Mouse (Mus musculus): ENCODE measurements at regions not wholly inside any gene's neighbourhood (a gene's known extent, or its start where the extent isn't known, plus 50 kb on each side); places are given as distances from the start of the nearest gene placed in this dataset.

- Histone ChIP-seq H3K4me2 (ENCODE audit: low read length) (no peak overlapping the region), H3K27me3 (replicated peaks; ENCODE audit: control insufficient read depth, insufficient read depth, low read length) (no peaks in the 10 kb centered on the region), H3K9ac (ENCODE audit: low read length) (no peak overlapping the region), H3K36me3 (ENCODE audit: control insufficient read depth, insufficient read depth, low read length) (no peaks in the 10 kb centered on the region), H3K4me3 (ENCODE audit: low read depth, low read length) (no peak overlapping the region), H3K27ac (ENCODE audit: low read depth, low read length) (no peak overlapping the region), H3K9me3 (replicated peaks; ENCODE audit: control insufficient read depth, low read length) (no peaks in the 10 kb centered on the region), H3K4me1 (ENCODE audit: control insufficient read depth, insufficient read depth, low read length) (peaks cover 6% of the 10 kb centered on the region)
- ATAC-seq (no peak), DNase-seq (ENCODE audit: low spot score) (peak; percentile 71)
- WGBS: 17% methylated on average over 11 of the region's 11 CpGs
These were observed 67.7 kb upstream of the Kcnma1 start for GRCm38 (mm10) chr14:24081911-24082558.

GRCm38 (mm10) chr14:24068693-24069092, 54.4 kb upstream of the Kcnma1 start:
- no peak overlapping the region for H3K4me3 ChIP-seq (ENCODE audit: low read depth, low read length)
- no peaks in the 10 kb centered on the region for H3K9me3 ChIP-seq (replicated peaks; ENCODE audit: control insufficient read depth, low read length)
- 56% methylated on average over 4 of the region's 4 CpGs for WGBS
- DNase-seq (ENCODE audit: low spot score) (peak; percentile 33), ATAC-seq (no peak)
- H3K36me3 ChIP-seq (ENCODE audit: control insufficient read depth, insufficient read depth, low read length): no peaks in the 10 kb centered on the region
- no peak overlapping the region for H3K4me2 ChIP-seq (ENCODE audit: low read length)
- no peak overlapping the region for H3K27ac ChIP-seq (ENCODE audit: low read depth, low read length)
- H3K27me3 ChIP-seq (replicated peaks; ENCODE audit: control insufficient read depth, insufficient read depth, low read length): no peaks in the 10 kb centered on the region
- H3K9ac ChIP-seq (ENCODE audit: low read length): no peak overlapping the region
- no peaks in the 10 kb centered on the region for H3K4me1 ChIP-seq (ENCODE audit: control insufficient read depth, insufficient read depth, low read length)

GRCm38 (mm10) chr14:24067657-24068056, 53.4 kb upstream of the Kcnma1 start:
- ATAC-seq (no peak), DNase-seq (ENCODE audit: low spot score) (peak; percentile 73)
- no peaks in the 10 kb centered on the region for H3K36me3 ChIP-seq (ENCODE audit: control insufficient read depth, insufficient read depth, low read length)
- H3K4me3 ChIP-seq (ENCODE audit: low read depth, low read length): no peak overlapping the region
- no peaks in the 10 kb centered on the region for H3K9me3 ChIP-seq (replicated peaks; ENCODE audit: control insufficient read depth, low read length)
- no peaks in the 10 kb centered on the region for H3K4me1 ChIP-seq (ENCODE audit: control insufficient read depth, insufficient read depth, low read length)
- no peak overlapping the region for H3K27ac ChIP-seq (ENCODE audit: low read depth, low read length)
- WGBS: 39% methylated on average over 6 of the region's 6 CpGs
- no peak overlapping the region for H3K9ac ChIP-seq (ENCODE audit: low read length)
- H3K4me2 ChIP-seq (ENCODE audit: low read length): no peak overlapping the region
- H3K27me3 ChIP-seq (replicated peaks; ENCODE audit: control insufficient read depth, insufficient read depth, low read length): no peaks in the 10 kb centered on the region

- Histone ChIP-seq H3K27ac (ENCODE audit: low read depth, low read length) (peak overlapping the region; percentile 39; the same call in 1 of the 2 replicates), H3K36me3 (ENCODE audit: control insufficient read depth, insufficient read depth, low read length) (no peaks in the 10 kb centered on the region), H3K4me2 (ENCODE audit: low read length) (no peak overlapping the region), H3K27me3 (replicated peaks; ENCODE audit: control insufficient read depth, insufficient read depth, low read length) (no peaks in the 10 kb centered on the region), H3K9ac (ENCODE audit: low read length) (no peak overlapping the region), H3K9me3 (replicated peaks; ENCODE audit: control insufficient read depth, low read length) (no peaks in the 10 kb centered on the region), H3K4me1 (ENCODE audit: control insufficient read depth, insufficient read depth, low read length) (no peaks in the 10 kb centered on the region), H3K4me3 (ENCODE audit: low read depth, low read length) (no peak overlapping the region)
- DNase-seq (ENCODE audit: low spot score): peak; percentile 86
- ATAC-seq: peak; percentile 83
- 60% methylated on average over 4 of the region's 4 CpGs for WGBS
These were observed 51.0 kb upstream of the Kcnma1 start for GRCm38 (mm10) chr14:24065231-24065767.
